Mouse (Mus musculus) effector memory CD4-positive, alpha-beta T cell, adult 5 months (primary cell): Measurements from ENCODE around the gene Got1. TPM values are rescaled to one million over a fixed set of nuclear protein-coding genes. Genes with fewer than 3 reads are reported as not detected.

Experiments
- polyA plus RNA-seq: library from polyadenylated mRNA; unstranded; fragments of 100-300 nt; shearing (Covaris generic); gene quantifications from one replicate; pipeline ENCODE4 v1.2.1, GENCODE M21; 2017

Got1 gene
- polyA plus RNA-seq, result 673 TPM

DNA sequence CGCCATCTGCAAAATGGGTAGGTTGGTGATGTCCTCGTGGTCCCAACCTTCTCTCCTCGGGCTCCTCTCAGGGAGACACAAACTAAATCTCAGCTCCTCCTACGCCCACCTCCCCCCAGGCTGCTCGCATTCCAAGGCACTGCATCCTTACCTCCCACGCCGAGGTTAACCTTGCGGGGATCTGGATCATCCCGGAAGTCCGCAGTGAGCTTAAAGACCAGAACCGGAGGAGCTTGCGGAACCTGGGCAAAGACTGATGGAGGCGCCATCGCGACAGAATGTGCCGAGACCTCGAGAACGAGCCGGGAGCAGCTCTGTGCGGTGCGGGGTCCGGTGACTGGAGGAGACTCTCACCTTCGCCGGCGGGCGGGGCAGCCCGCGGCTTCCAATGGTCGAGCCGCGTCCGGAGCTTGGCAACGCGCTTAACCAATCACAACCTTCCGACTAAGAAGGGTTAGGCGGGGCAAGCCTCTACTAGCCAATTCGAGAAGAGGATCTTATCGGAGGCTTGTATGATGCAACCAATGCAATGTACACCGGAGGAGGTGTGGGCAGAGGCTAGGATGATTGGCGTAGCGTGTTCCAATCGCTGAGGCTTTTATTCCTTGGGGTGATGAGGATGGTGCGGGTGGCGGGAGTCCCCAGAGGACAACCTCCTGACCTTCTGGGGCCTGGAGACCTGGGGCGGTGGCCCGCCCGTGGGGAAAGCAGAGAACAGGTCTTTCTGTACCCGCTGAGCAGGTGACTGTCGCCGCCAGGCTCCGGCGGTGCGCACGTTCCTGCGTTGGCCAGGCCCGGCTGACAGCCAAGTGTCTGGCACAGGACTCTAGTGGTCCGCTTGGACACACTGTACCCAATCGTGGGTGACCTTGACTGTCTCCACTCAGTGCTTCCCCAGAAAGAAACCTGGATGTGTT, at the start of gene Got1:
Got1 (minus strand) TSS at position 419 of the 917 bp plus-strand sequence.

Other genes with a start within 250 kb of the Got1 start
- not detected for gene Hpse2, start 136.2 kb downstream of the Got1 start, polyA plus RNA-seq
- not detected for gene Cnnm1, start 84.2 kb downstream of the Got1 start, polyA plus RNA-seq
- gene Nkx2-3, start 87.7 kb upstream of the Got1 start, polyA plus RNA-seq, result 0.35 TPM
- gene Slc25a28, start 150.3 kb upstream of the Got1 start, polyA plus RNA-seq, result 53.8 TPM
- gene Entpd7, start 165.1 kb upstream of the Got1 start, polyA plus RNA-seq, result 3.7 TPM
- 11.9 TPM for gene Cutc, start 228.4 kb upstream of the Got1 start, polyA plus RNA-seq
- gene Cox15, start 228.4 kb upstream of the Got1 start, polyA plus RNA-seq, result 10.6 TPM